Mouse (Mus musculus) ES-E14 (cell line): ENCODE measurements around the gene AL732309.1. TPM values are rescaled to one million over a fixed set of nuclear protein-coding genes. Genes with fewer than 3 reads are reported as not detected.
A peak's percentile ranks its signal among the peaks of the same experiment; 100 is the strongest.

Experiments used
- DNase-seq: peaks from one replicate; pipeline ENCODE4 v3.0.0-alpha.2; 2013; ENCODE audit warnings: low read depth, low spot score
- H3K27ac ChIP-seq: 2 replicates; pipeline ENCODE4 v1.5.1; 2012; ENCODE audit warnings: low read depth, mild to moderate bottlenecking, low read length, moderate library complexity, mixed read lengths; ENCODE audit not compliant: poor library complexity, insufficient read depth, severe bottlenecking
- H3K36me3 ChIP-seq: 2 replicates; pipeline ENCODE4 v1.6.1; 2012; ENCODE audit warnings: mild to moderate bottlenecking, low read length, moderate library complexity, mixed read lengths; ENCODE audit not compliant: control insufficient read depth, poor library complexity, insufficient read depth, severe bottlenecking
- H3K4me1 ChIP-seq, 2 experiments: fragments of 150-350 bp in 1 of 2; sonication (generic) in 1 of 2; 2 replicates each; pipeline ENCODE4 v1.6.1; 2012; ENCODE audit warnings: low read length in 2 of 2, mild to moderate bottlenecking in 1 of 2, mixed read lengths in 1 of 2; ENCODE audit not compliant: control insufficient read depth in 2 of 2, insufficient read depth in 2 of 2, poor library complexity in 1 of 2
- H3K4me3 ChIP-seq, 2 experiments: fragments of 150-350 bp in 1 of 2; sonication (generic) in 1 of 2; 2 replicates each; pipeline ENCODE4 v1.5.1; 2012; ENCODE audit warnings: low read length in 2 of 2, low read depth in 1 of 2, mild to moderate bottlenecking in 1 of 2, mixed read lengths in 1 of 2; ENCODE audit not compliant: insufficient read depth in 1 of 2, poor library complexity in 1 of 2, severe bottlenecking in 1 of 2
- H3K9ac ChIP-seq: 2 replicates; pipeline ENCODE4 v1.6.1; 2012; ENCODE audit warnings: low read depth, mild to moderate bottlenecking, low read length, mixed read lengths; ENCODE audit not compliant: poor library complexity, insufficient read depth, severe bottlenecking
- H3K9me3 ChIP-seq: fragments of 150-350 bp; sonication (generic); 2 replicates; pipeline ENCODE4 v1.6.1; 2012; ENCODE audit warnings: low read depth, mild to moderate bottlenecking, low read length; ENCODE audit not compliant: control insufficient read depth, insufficient read depth
- CHD2 ChIP-seq: IDR thresholded peaks from 2 replicates; pipeline ENCODE4 v1.6.1; 2014; ENCODE audit warnings: mild to moderate bottlenecking, low read depth, low read length, inconsistent platforms
- HCFC1 ChIP-seq: IDR thresholded peaks from 2 replicates; pipeline ENCODE4 v1.6.1; 2012; ENCODE audit warnings: low read length, inconsistent platforms, borderline replicate concordance; ENCODE audit not compliant: insufficient read depth
- MAFK ChIP-seq: IDR thresholded peaks from 2 replicates; pipeline ENCODE4 v1.6.1; 2014; ENCODE audit warnings: mild to moderate bottlenecking, low read depth, low read length, inconsistent platforms; ENCODE audit not compliant: insufficient read depth
- ZC3H11A ChIP-seq: IDR thresholded peaks from 2 replicates; pipeline ENCODE4 v1.6.1; 2012; ENCODE audit warnings: low read depth, mild to moderate bottlenecking, inconsistent platforms, low read length, borderline replicate concordance
- ZNF384 ChIP-seq: IDR thresholded peaks from 2 replicates; pipeline ENCODE4 v1.6.1; 2012; ENCODE audit warnings: low read depth, low read length, inconsistent platforms
- in situ Hi-C, 2 experiments: fragments of 600-800 bp; cut with MboI; formaldehyde crosslinking; loops; one replicate each; pipeline ENCODE4 v1.15.1; 2025; ENCODE audit warnings: low sequenced_read_pairs in 2 of 2, inconsistent platforms in 1 of 2; ENCODE audit not compliant: unreplicated experiment in 2 of 2
- total RNA-seq: library from RNA; depleted of rRNA; stranded (reverse); fragments of 300-350 nt; gene quantifications from 2 replicates; pipeline ENCODE4 v1.2.3, GENCODE M21; 2012

Gene AL732309.1
- total RNA-seq, 1 experiment, result 14.5 TPM

- Histone ChIP-seq H3K9ac (peak overlapping the region; percentile 67; the same call in 1 of the 2 replicates), H3K9me3 (no peaks in the 10 kb centered on the region), H3K36me3 (peaks cover 25% of the 10 kb centered on the region), H3K4me3 (peak overlapping the region; percentile 68 to 88; a peak in 3 of 4 replicates), H3K27ac (peak overlapping the region; percentile 93; the same call in 1 of the 2 replicates), H3K4me1 (peaks cover 6 to 24% of the 10 kb centered on the region in 2 experiments; a peak in 3 of 4 replicates)
- in situ Hi-C loops, result no loop called here
- TF ChIP-seq MAFK (no peak), CHD2 (no peak), HCFC1 (no peak), ZC3H11A (no peak), ZNF384 (no peak)
- DNase-seq, result no peak
Measured at GRCm38 (mm10) chr2:25225811-25226379, 20.8 kb downstream of the AL732309.1 start.

- no peaks in the 10 kb centered on the region for H3K9me3 ChIP-seq
- TF ChIP-seq CHD2 (peak; percentile 94), MAFK (no peak), ZC3H11A (no peak), ZNF384 (no peak), HCFC1 (peak; percentile 55; the same call in 1 of the 2 replicates)
- H3K36me3 ChIP-seq, result peaks cover 25% of the 10 kb centered on the region
- peak; percentile 98 for DNase-seq
- H3K9ac ChIP-seq, result peak overlapping the region; percentile 76
- H3K27ac ChIP-seq, result peak overlapping the region; percentile 93
- peak overlapping the region; percentile 68 to 88 for H3K4me3 ChIP-seq
- H3K4me1 ChIP-seq, result peaks cover 6 to 21% of the 10 kb centered on the region in 2 experiments; a peak in 3 of 4 replicates
- in situ Hi-C loops, result no loop called here
Measured at GRCm38 (mm10) chr2:25224766-25225752, 21.6 kb downstream of the AL732309.1 start.

GRCm38 (mm10) chr2:25224492-25224765 is 22.2 kb downstream of the AL732309.1 start, which contains the start of gene Tubb4b:
TSS of gene Tubb4b (minus strand) at chr2:25224702.
- Histone ChIP-seq H3K9ac (peak within 1 kb of the TSS; percentile 99), H3K4me1 (peaks cover 6 to 21% of the 10 kb centered on the region in 2 experiments; a peak in 3 of 4 replicates), H3K9me3 (no peaks in the 10 kb centered on the region), H3K27ac (peak within 1 kb of the TSS; percentile 98), H3K4me3 (peak within 1 kb of the TSS; percentile 88 to 98), H3K36me3 (peaks cover 25% of the 10 kb centered on the region)
- TF ChIP-seq ZC3H11A (no peak), CHD2 (no peak; the same call in 1 of the 2 replicates), HCFC1 (0 out of 2 replicates have a peak, but pooled peaks have one; percentile 29), MAFK (no peak)
- in situ Hi-C loops, result no loop called here
- DNase-seq, result no peak

GRCm38 (mm10) chr2:25223681-25224491 is 22.8 kb downstream of the AL732309.1 start:
- TF ChIP-seq ZC3H11A, result no peak
- TF ChIP-seq MAFK, result peak; percentile 82; the same call in 1 of the 2 replicates
- peaks cover 25% of the 10 kb centered on the region for H3K36me3 ChIP-seq

More at GRCm38 (mm10) chr2:25223681-25224491, 22.8 kb downstream of the AL732309.1 start:
- DNase-seq, result peak; percentile 65
- no peaks in the 10 kb centered on the region for H3K9me3 ChIP-seq
- peak overlapping the region; percentile 98 for H3K27ac ChIP-seq
- peak overlapping the region; percentile 87 to 98 for H3K4me3 ChIP-seq
- H3K4me1 ChIP-seq, result peaks cover 6 to 19% of the 10 kb centered on the region in 2 experiments; a peak in 3 of 4 replicates
- peak overlapping the region; percentile 99 for H3K9ac ChIP-seq
- in situ Hi-C loops, result no loop called here
